Mouse (Mus musculus): Measurements from ENCODE around the gene Gabbr2.

GRCm38 (mm10) chr4:46835064-46835463 lies 156.6 kb downstream of the Gabbr2 start:
- TF ChIP-seq CTCF (IDR thresholded peaks at IDR 0.05; ENCODE audit: control insufficient read depth, insufficient read depth, insufficient read length) (no peak), USF1 (IDR thresholded peaks at IDR 0.05; ENCODE audit: low read depth) (no peak), MAX (IDR thresholded peaks at IDR 0.05) (no peak)

Measured in C2C12 (cell line).